Mouse (Mus musculus) forebrain, embryonic 10.5 days (tissue): Measurements from ENCODE around the gene Txk. TPM values are rescaled to one million over a fixed set of nuclear protein-coding genes. Genes with fewer than 3 reads are reported as not detected.
A peak's percentile ranks its signal among the peaks of the same experiment; 100 is the strongest.

ENCODE experiments used
- DNase-seq: peaks from one replicate; pipeline ENCODE4 v3.0.0-alpha.2; 2017; ENCODE audit warnings: low spot score; ENCODE audit errors: extremely low spot score
- H3K27ac ChIP-seq: fragments of 300-500 bp; sonication (generic); 2 replicates; pipeline ENCODE4 v1.5.1; 2016; ENCODE audit warnings: mild to moderate bottlenecking
- H3K27me3 ChIP-seq: fragments of 300-500 bp; sonication (generic); 2 replicates; pipeline ENCODE4 v1.6.1; 2016; ENCODE audit warnings: mild to moderate bottlenecking; ENCODE audit not compliant: poor library complexity, severe bottlenecking
- H3K36me3 ChIP-seq: fragments of 300-500 bp; sonication (generic); replicated peaks from 2 replicates; pipeline ENCODE4 v1.6.1; 2016; ENCODE audit warnings: mild to moderate bottlenecking, moderate library complexity
- H3K4me1 ChIP-seq: fragments of 300-500 bp; sonication (generic); 2 replicates; pipeline ENCODE4 v1.6.1; 2016
- H3K4me3 ChIP-seq: fragments of 300-500 bp; sonication (generic); 2 replicates; pipeline ENCODE4 v1.5.1; 2016; ENCODE audit warnings: mild to moderate bottlenecking, moderate library complexity
- H3K9me3 ChIP-seq: fragments of 300-500 bp; sonication (generic); 2 replicates; pipeline ENCODE4 v1.6.1; 2016; ENCODE audit warnings: mild to moderate bottlenecking, moderate library complexity
- WGBS: fragments of 180-500 bp; shearing (Covaris S2); methylation state at CpG from one replicate; pipeline ENCODE4 v1.1.7; 2016; 5-methylcytosine and 5-hydroxymethylcytosine counted together
- polyA plus RNA-seq: library from polyadenylated mRNA; unstranded; fragments of >200 nt; fragmentation: Nextera tagmentation; extraction: Ambion mirVana; gene quantifications from 2 replicates; pipeline ENCODE4 v1.2.1, GENCODE M21; 2016

The Txk gene
- polyA plus RNA-seq, 1 experiment from 2014 or later = not detected

DNA sequence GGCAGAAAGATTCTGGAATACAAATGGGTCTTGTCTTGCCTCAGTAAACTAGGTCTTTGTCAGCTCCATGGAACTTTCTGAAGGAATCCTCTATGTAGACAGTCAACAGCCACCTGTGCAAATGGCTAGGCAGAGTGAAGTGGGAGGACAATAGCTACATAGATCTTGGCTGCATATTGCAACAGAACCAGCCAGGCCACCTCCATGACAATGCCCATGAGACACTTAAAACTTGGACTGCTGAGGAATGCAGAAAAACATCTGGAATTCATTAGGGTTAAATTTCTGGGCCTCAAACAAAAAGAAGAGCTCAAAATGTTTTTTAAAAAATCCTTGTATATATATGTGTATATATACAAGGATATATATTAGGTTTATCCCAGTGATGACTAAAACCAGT lies 50.4 kb downstream of the Txk start:
- Histone ChIP-seq H3K36me3 (no peaks in the 10 kb centered on the region), H3K9me3 (0 out of 2 replicates have a peak, but pooled peaks cover 2% of the 10 kb centered on the region), H3K27me3 (no peaks in the 10 kb centered on the region), H3K4me3 (no peak overlapping the region), H3K27ac (no peak overlapping the region), H3K4me1 (peaks cover 7% of the 10 kb centered on the region)
- DNase-seq = no peak

DNA sequence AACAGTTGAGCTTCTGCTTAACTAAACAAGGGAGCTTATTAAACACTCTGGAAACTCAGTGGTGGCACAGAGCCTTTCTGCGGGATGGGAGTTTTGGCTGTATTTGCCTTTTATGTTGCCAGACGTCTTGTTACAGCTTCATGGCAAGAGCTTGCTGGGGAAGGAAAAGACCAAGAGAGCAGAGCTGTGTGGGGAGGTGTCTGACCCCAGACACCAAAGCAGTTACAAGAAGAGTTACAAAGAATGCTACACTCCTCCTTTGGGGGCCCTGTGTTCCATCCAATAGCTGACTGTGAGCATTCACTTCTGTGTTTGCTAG lies 53.1 kb downstream of the Txk start:
- Histone ChIP-seq H3K4me3 (no peak overlapping the region), H3K27me3 (no peaks in the 10 kb centered on the region), H3K9me3 (0 out of 2 replicates have a peak, but pooled peaks cover 2% of the 10 kb centered on the region), H3K27ac (no peak overlapping the region), H3K36me3 (no peaks in the 10 kb centered on the region), H3K4me1 (no peaks in the 10 kb centered on the region)
- WGBS = 45% methylated on average over 2 of the region's 2 CpGs
- no peak for DNase-seq

DNA sequence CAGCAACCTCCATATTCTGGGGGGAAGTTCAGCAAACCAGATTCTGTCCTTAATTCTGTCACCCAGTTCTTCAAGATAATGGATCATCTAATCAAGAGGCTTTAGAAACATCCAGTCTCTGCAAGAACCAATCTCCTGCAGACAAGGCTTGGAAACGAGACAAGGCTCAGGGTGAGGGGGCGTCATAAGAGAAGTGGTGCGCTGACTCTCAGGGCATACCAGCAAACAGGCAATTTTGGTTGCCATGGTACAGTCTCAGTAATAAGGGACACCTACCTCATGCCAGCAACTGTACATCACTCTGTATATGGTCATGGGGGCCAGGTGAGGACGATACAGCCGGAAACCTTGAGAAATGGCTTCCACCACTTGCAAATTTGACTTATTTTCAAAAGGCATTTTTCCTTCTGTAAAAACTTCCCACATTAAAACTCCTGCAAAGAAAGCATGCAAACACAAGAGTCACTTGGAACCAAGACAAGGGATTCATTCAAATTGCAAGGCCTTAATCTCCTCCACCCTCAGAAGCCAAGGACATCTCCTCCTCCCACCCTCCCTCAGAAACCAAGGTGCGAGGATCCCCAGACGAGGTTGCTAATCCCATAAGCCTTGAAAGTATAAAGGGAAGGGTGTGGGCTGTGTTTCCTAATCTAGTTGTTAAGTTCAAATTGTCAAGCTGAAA lies 53.6 kb downstream of the Txk start:
- Histone ChIP-seq H3K36me3 (no peaks in the 10 kb centered on the region), H3K9me3 (0 out of 2 replicates have a peak, but pooled peaks cover 2% of the 10 kb centered on the region), H3K27ac (no peak overlapping the region), H3K4me3 (no peak overlapping the region), H3K4me1 (no peaks in the 10 kb centered on the region), H3K27me3 (no peaks in the 10 kb centered on the region)
- DNase-seq = no peak
- 59% methylated on average over 7 of the region's 7 CpGs for WGBS

DNA sequence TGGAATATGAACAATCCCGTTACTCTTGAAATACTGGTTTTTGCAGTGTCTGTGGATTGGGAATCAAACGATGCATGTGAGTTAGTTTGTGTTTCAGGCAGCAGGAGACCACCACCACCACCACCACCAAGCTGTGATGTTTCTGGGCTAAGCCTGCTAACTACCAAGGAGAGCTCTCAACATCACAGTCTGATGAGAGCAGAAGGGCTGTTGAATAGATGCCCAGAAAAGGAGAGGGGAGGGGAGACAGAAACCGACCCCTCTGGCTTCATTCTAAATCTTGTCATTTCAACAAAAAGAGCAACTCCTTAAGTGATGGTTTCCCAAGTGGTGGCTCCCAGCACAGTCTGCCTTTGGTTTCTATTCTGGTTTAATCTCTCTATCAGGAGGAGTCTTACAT lies 54.2 kb downstream of the Txk start:
- Histone ChIP-seq H3K9me3 (0 out of 2 replicates have a peak, but pooled peaks cover 2% of the 10 kb centered on the region), H3K27ac (no peak overlapping the region), H3K4me3 (no peak overlapping the region), H3K36me3 (no peaks in the 10 kb centered on the region), H3K27me3 (no peaks in the 10 kb centered on the region), H3K4me1 (no peaks in the 10 kb centered on the region)
- WGBS = 75% methylated on average over 3 of the region's 3 CpGs
- DNase-seq = no peak

GRCm38 (mm10) chr5:72696491-72696890 lies 56.1 kb downstream of the Txk start:
- no peak for DNase-seq
- Histone ChIP-seq H3K4me1 (no peaks in the 10 kb centered on the region), H3K27ac (no peak overlapping the region), H3K36me3 (no peaks in the 10 kb centered on the region), H3K9me3 (0 out of 2 replicates have a peak, but pooled peaks cover under 1% of the 10 kb centered on the region), H3K4me3 (no peak overlapping the region), H3K27me3 (no peaks in the 10 kb centered on the region)
- WGBS = 87% methylated on average over 13 of the region's 13 CpGs

DNA sequence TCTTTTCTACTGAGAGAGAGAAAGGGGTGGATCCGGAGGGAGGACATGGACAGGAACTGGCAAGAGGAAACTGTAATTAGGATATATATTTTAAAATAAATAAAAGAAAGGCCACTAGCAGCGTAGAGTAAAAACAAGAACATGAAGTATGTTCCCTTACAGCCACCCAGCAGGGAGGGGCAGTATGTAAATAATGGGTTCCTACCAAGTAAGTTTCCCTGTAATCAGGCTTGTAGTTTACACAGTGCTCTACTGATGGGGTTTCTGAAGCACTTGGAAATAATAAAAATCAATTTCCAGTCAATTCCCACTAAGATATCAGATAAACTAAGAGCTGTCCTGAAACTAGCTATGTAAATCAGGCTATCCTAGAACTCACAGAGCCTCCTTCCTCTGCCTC lies 57.9 kb downstream of the Txk start:
- Histone ChIP-seq H3K27me3 (no peaks in the 10 kb centered on the region), H3K9me3 (no peaks in the 10 kb centered on the region), H3K27ac (no peak overlapping the region), H3K4me3 (no peak overlapping the region), H3K36me3 (no peaks in the 10 kb centered on the region), H3K4me1 (no peaks in the 10 kb centered on the region)
- WGBS = 84% methylated on average over 2 of the region's 2 CpGs
- DNase-seq = no peak

DNA sequence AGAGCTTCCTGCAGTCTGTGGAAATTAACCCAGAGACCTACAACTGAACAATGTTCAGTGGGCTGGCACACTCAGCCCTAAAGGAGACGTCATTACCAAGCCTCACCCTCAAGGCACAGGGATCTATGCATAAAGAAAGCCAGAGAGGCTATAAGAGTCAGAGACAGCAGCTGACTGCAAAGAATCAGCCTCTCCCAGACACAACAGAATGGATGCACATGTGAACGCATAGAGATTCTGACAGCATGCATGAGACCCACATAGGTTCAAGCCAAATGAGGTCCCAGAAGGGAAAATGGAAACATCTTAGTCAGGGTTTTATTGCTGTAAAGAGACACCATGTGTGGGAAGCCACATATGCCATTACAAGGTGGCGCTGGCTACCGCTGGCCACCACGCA lies 62.1 kb downstream of the Txk start:
- no peaks in the 10 kb centered on the region for H3K36me3 ChIP-seq
- H3K9me3 ChIP-seq = no peaks in the 10 kb centered on the region
- WGBS = 91% methylated on average over 5 of the region's 5 CpGs
- no peak overlapping the region for H3K27ac ChIP-seq
- DNase-seq = no peak
- no peak overlapping the region for H3K4me3 ChIP-seq
- no peaks in the 10 kb centered on the region for H3K27me3 ChIP-seq
- H3K4me1 ChIP-seq = no peaks in the 10 kb centered on the region

DNA sequence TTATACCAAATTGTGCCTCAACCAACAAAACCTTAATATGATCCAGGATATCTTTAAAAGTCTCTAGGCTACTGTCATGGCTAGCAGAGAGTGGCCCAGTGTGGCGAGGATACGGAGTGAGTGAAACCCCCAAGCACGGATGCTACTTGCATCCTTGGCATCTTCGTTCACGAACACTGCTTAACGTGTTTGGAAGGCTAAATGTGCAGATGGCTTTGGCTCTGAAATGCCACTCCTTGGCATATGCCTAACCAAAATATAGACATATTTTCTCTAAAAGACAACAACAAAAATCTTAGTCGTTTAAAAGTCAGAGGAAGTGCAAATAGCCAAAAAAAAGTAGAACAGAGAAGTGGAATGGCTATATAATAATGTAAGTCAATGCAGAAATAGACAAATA lies 63.0 kb downstream of the Txk start:
- H3K36me3 ChIP-seq = no peaks in the 10 kb centered on the region
- H3K27ac ChIP-seq = no peak overlapping the region
- no peaks in the 10 kb centered on the region for H3K4me1 ChIP-seq
- H3K27me3 ChIP-seq = no peaks in the 10 kb centered on the region
- DNase-seq = no peak
- H3K9me3 ChIP-seq = no peaks in the 10 kb centered on the region
- no peak overlapping the region for H3K4me3 ChIP-seq
- WGBS = 92% methylated on average over 7 of the region's 7 CpGs

- 90% methylated on average over 6 of the region's 6 CpGs for WGBS
- H3K27me3 ChIP-seq = no peaks in the 10 kb centered on the region
- no peak for DNase-seq
- no peaks in the 10 kb centered on the region for H3K4me1 ChIP-seq
- no peak overlapping the region for H3K4me3 ChIP-seq
- no peaks in the 10 kb centered on the region for H3K36me3 ChIP-seq
- H3K9me3 ChIP-seq = 0 out of 2 replicates have a peak, but pooled peaks cover 3% of the 10 kb centered on the region
- H3K27ac ChIP-seq = no peak overlapping the region
Observed at GRCm38 (mm10) chr5:72681451-72681850, 71.1 kb downstream of the Txk start.

DNA sequence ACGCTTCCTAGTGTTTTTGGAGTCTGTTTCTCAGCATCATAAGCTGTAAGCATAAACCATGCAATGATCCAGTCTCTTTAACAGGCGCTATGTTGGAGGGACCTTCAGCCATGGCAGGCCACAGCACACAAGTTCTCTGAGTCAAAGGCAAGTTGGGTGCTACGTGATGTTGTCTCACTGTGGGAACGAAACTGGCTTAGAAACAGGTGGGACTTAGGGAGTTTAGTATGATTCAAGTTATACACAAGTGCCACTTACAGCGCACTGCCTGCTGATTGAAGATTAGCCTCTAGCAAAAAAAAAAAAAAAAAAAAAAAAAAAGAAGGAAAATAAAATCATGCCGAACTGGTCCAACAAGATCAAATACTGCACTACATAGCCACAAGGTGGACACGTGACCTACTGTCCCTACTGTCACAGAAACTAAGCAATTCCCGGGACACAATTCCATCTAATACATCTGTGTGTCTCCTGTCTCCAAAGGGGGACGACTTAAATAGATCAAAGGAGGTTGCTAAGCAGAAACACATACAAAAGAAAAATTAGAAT lies 77.5 kb downstream of the Txk start:
- H3K9me3 ChIP-seq = no peaks in the 10 kb centered on the region
- no peak overlapping the region for H3K27ac ChIP-seq
- DNase-seq = no peak
- H3K27me3 ChIP-seq = no peaks in the 10 kb centered on the region
- 90% methylated on average over 9 of the region's 9 CpGs for WGBS
- no peak overlapping the region for H3K4me3 ChIP-seq
- no peaks in the 10 kb centered on the region for H3K36me3 ChIP-seq
- peaks cover 15% of the 10 kb centered on the region for H3K4me1 ChIP-seq

DNA sequence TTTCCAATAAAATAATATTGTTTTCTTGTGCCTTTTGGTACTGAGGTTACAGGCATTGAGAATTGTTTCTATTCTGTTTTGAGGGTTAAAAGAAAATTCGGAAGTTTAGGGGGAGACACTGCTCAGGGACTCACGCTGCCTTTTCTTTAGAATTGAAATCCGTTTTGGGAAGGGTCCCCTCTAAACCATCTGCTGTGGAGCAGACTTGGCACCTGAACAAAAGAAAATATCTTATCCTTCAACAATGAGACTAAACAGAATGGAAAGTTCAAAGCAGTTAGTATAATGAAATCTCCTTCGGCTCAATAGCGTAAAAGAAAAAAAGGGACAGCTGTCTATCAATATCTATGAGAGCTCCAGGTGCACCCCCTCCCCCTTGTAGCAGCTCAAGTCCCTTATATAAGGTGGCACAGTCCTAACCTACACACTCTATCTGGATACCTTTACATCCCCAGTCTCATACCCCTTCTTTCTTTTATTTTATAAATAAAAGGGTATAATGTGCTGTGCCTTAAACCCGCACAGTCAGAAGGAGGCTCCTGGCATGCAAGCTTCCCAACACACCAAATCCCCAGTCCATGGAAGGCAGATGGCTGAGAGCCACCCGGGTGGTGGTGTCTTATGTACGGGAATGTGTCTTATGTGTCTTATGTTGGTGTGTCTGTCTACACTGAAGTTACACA lies 81.4 kb downstream of the Txk start:
- H3K4me1 ChIP-seq = peaks cover 15% of the 10 kb centered on the region
- H3K4me3 ChIP-seq = no peak overlapping the region
- H3K9me3 ChIP-seq = no peaks in the 10 kb centered on the region
- DNase-seq = no peak
- H3K36me3 ChIP-seq = no peaks in the 10 kb centered on the region
- WGBS = 57% methylated on average over 8 of the region's 8 CpGs
- H3K27ac ChIP-seq = peak overlapping the region; percentile 44; the same call in 1 of the 2 replicates
- no peaks in the 10 kb centered on the region for H3K27me3 ChIP-seq

DNA sequence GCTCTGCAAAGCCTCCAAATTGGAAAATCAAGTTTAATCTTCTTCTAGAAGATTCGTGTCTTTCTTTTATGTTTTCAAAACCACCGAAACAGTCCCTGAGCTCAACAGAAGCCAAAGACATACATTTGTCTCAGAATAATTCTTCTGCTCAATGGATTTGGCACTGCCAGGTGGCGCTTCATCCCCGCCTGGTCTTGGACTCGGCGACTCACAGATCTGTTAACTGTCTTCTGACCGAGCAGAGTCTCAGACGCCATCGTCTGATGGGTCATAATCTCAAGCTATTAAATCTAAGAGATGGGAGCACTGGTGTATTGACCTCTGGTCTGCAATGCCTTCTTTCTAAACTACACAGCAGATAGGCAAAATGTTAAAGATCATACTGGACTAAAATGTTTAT lies 84.2 kb downstream of the Txk start:
- Histone ChIP-seq H3K4me3 (no peak overlapping the region), H3K27ac (no peak overlapping the region), H3K36me3 (no peaks in the 10 kb centered on the region), H3K4me1 (peaks cover 15% of the 10 kb centered on the region), H3K27me3 (no peaks in the 10 kb centered on the region), H3K9me3 (no peaks in the 10 kb centered on the region)
- DNase-seq = no peak
- WGBS = 91% methylated on average over 9 of the region's 9 CpGs

GRCm38 (mm10) chr5:72666428-72666827 lies 86.1 kb downstream of the Txk start:
- 87% methylated on average over 7 of the region's 7 CpGs for WGBS
- Histone ChIP-seq H3K27me3 (no peaks in the 10 kb centered on the region), H3K27ac (no peak overlapping the region), H3K4me1 (peaks cover 11% of the 10 kb centered on the region), H3K9me3 (no peaks in the 10 kb centered on the region), H3K4me3 (no peak overlapping the region), H3K36me3 (no peaks in the 10 kb centered on the region)
- DNase-seq = no peak
